Mouse (Mus musculus) CH12.LX (cell line): ENCODE data around the gene Surf1. TPM values are rescaled to one million over a fixed set of nuclear protein-coding genes. Genes with fewer than 3 reads are reported as not detected.

Source experiments
- DNase-seq: peaks from one replicate; pipeline ENCODE4 v3.0.0-alpha.2; 2013; ENCODE audit errors: extremely low read depth
- H3K27ac ChIP-seq: 2 replicates; pipeline ENCODE4 v1.5.1; 2012; ENCODE audit warnings: low read depth, mild to moderate bottlenecking, control low read depth, moderate library complexity; ENCODE audit not compliant: insufficient read depth
- H3K27me3 ChIP-seq: replicated peaks from 2 replicates; pipeline ENCODE3; 2012; ENCODE audit warnings: inconsistent platforms
- H3K36me3 ChIP-seq, 2 experiments: replicated peaks in 1 of 2; 2 replicates each; pipeline versions ENCODE3 to v1.6.1; 2012; ENCODE audit warnings: inconsistent platforms in 1 of 2, low read length in 1 of 2, mild to moderate bottlenecking in 1 of 2, mixed read lengths in 1 of 2, moderate library complexity in 1 of 2; ENCODE audit not compliant: control insufficient read depth in 1 of 2, insufficient read depth in 1 of 2
- H3K4me1 ChIP-seq, 2 experiments: 2 replicates each; pipeline ENCODE4 v1.6.1; 2012; ENCODE audit warnings: inconsistent platforms in 1 of 2, moderate library complexity in 1 of 2; ENCODE audit not compliant: insufficient read depth in 2 of 2, control insufficient read depth in 1 of 2
- H3K4me2 ChIP-seq: 2 replicates; pipeline ENCODE4 v1.6.1; 2012; ENCODE audit warnings: low read depth, mild to moderate bottlenecking, control low read depth; ENCODE audit not compliant: poor library complexity, insufficient read depth, severe bottlenecking
- H3K4me3 ChIP-seq, 3 experiments: fragments of 150-350 bp in 1 of 3; sonication (generic) in 1 of 3; replicated peaks in 1 of 3; 2 replicates each; pipeline versions ENCODE3 to v1.5.1; 2011 to 2012; ENCODE audit warnings: low read depth in 2 of 3, low read length in 2 of 3, mild to moderate bottlenecking in 2 of 3, moderate library complexity in 2 of 3, control low read depth in 1 of 3, improper control_type of control experiment in 1 of 3, inconsistent platforms in 1 of 3, mixed read lengths in 1 of 3; ENCODE audit not compliant: poor library complexity in 1 of 3
- H3K79me2 ChIP-seq: replicated peaks from 2 replicates; pipeline ENCODE4 v1.6.1; 2012; ENCODE audit warnings: mild to moderate bottlenecking, moderate library complexity; ENCODE audit not compliant: control insufficient read depth, poor library complexity, insufficient read depth, severe bottlenecking; ENCODE audit errors: extremely low read depth
- H3K9ac ChIP-seq: 2 replicates; pipeline ENCODE4 v1.6.1; 2012; ENCODE audit warnings: low read depth, mild to moderate bottlenecking, control low read depth, moderate library complexity; ENCODE audit not compliant: insufficient read depth
- H3K9me3 ChIP-seq: replicated peaks from 2 replicates; pipeline ENCODE3; 2012; ENCODE audit warnings: low read length, inconsistent platforms, mixed read lengths
- BHLHE40 ChIP-seq: IDR thresholded peaks from 2 replicates; pipeline ENCODE4 v1.6.1; 2011; ENCODE audit warnings: mild to moderate bottlenecking, low read depth, low read length, improper control_type of control experiment
- CHD1 ChIP-seq: IDR thresholded peaks from 2 replicates; pipeline ENCODE4 v1.6.1; 2012; ENCODE audit warnings: low read depth, low read length, improper control_type of control experiment, inconsistent platforms
- CHD2 ChIP-seq: IDR thresholded peaks from 2 replicates; pipeline ENCODE4 v1.6.1; 2011; ENCODE audit warnings: low read length, improper control_type of control experiment
- CTCF ChIP-seq, 2 experiments: IDR thresholded peaks in 1 of 2; conservative IDR thresholded peaks in 1 of 2; 2 replicates each; pipeline ENCODE4 v1.5.1; 2011 to 2012; ENCODE audit warnings: low read depth in 2 of 2, low read length in 2 of 2, improper control_type of control experiment in 1 of 2, inconsistent platforms in 1 of 2, mild to moderate bottlenecking in 1 of 2, moderate library complexity in 1 of 2
- E2F4 ChIP-seq: IDR thresholded peaks from 2 replicates; pipeline ENCODE4 v1.6.1; 2011; ENCODE audit warnings: low read depth, low read length, improper control_type of control experiment; ENCODE audit not compliant: insufficient replicate concordance
- ELF1 ChIP-seq: IDR thresholded peaks from 2 replicates; pipeline ENCODE4 v1.6.1; 2014; ENCODE audit warnings: low read depth, mild to moderate bottlenecking, inconsistent platforms, low read length, improper control_type of control experiment
- EP300 ChIP-seq: IDR thresholded peaks from 2 replicates; pipeline ENCODE4 v1.6.1; 2011; ENCODE audit warnings: low read length, improper control_type of control experiment
- ETS1 ChIP-seq: conservative IDR thresholded peaks from 2 replicates; pipeline ENCODE4 v1.6.1; 2012; ENCODE audit warnings: low read depth, mild to moderate bottlenecking, inconsistent platforms, low read length, improper control_type of control experiment, moderate library complexity
- GABPA ChIP-seq: IDR thresholded peaks from 2 replicates; pipeline ENCODE4 v1.6.1; 2012; ENCODE audit warnings: low read depth, low read length, improper control_type of control experiment, inconsistent platforms; ENCODE audit not compliant: insufficient replicate concordance
- HCFC1 ChIP-seq: IDR thresholded peaks from 2 replicates; pipeline ENCODE4 v1.6.1; 2012; ENCODE audit warnings: low read depth, mild to moderate bottlenecking, inconsistent platforms, low read length, improper control_type of control experiment
- IRF4 ChIP-seq: IDR thresholded peaks from 2 replicates; pipeline ENCODE4 v1.6.1; 2014; ENCODE audit warnings: low read depth, mild to moderate bottlenecking, inconsistent platforms, low read length, improper control_type of control experiment
- JUN ChIP-seq: IDR thresholded peaks from 2 replicates; pipeline ENCODE4 v1.6.1; 2011; ENCODE audit warnings: low read depth, mild to moderate bottlenecking, low read length, improper control_type of control experiment, moderate library complexity; ENCODE audit not compliant: insufficient read depth
- JUND ChIP-seq: conservative IDR thresholded peaks from 2 replicates; pipeline ENCODE4 v1.6.1; 2011; ENCODE audit warnings: low read depth, low read length, improper control_type of control experiment
- KAT2A ChIP-seq: IDR thresholded peaks from 2 replicates; pipeline ENCODE4 v1.6.1; 2012; ENCODE audit warnings: low read length, improper control_type of control experiment, inconsistent platforms; ENCODE audit not compliant: insufficient replicate concordance
- MAFK ChIP-seq: IDR thresholded peaks from 2 replicates; pipeline ENCODE4 v1.6.1; 2011; ENCODE audit warnings: low read length, improper control_type of control experiment; ENCODE audit not compliant: insufficient replicate concordance
- MAX ChIP-seq: IDR thresholded peaks from 2 replicates; pipeline ENCODE4 v1.6.1; 2011; ENCODE audit warnings: low read length, improper control_type of control experiment
- MAZ ChIP-seq: IDR thresholded peaks from 2 replicates; pipeline ENCODE4 v1.6.1; 2012; ENCODE audit warnings: low read depth, mild to moderate bottlenecking, inconsistent platforms, low read length, improper control_type of control experiment, moderate library complexity
- MEF2A ChIP-seq: IDR thresholded peaks from 2 replicates; pipeline ENCODE4 v1.6.1; 2014; ENCODE audit warnings: low read depth, mild to moderate bottlenecking, inconsistent platforms, low read length, improper control_type of control experiment, borderline replicate concordance
- MXI1 ChIP-seq: IDR thresholded peaks from 2 replicates; pipeline ENCODE4 v1.6.1; 2011; ENCODE audit warnings: mild to moderate bottlenecking, low read depth, low read length, improper control_type of control experiment
- MYC ChIP-seq: IDR thresholded peaks from 2 replicates; pipeline ENCODE4 v1.6.1; 2011; ENCODE audit warnings: low read depth, mild to moderate bottlenecking, improper control_type of control experiment, low read length
- NELFE ChIP-seq: IDR thresholded peaks from 2 replicates; pipeline ENCODE4 v1.6.1; 2011; ENCODE audit warnings: low read depth, low read length, improper control_type of control experiment
- NRF1 ChIP-seq: IDR thresholded peaks from 2 replicates; pipeline ENCODE4 v1.6.1; 2014; ENCODE audit warnings: low read depth, mild to moderate bottlenecking, inconsistent platforms, low read length, improper control_type of control experiment, moderate library complexity
- PAX5 ChIP-seq: IDR thresholded peaks from 2 replicates; pipeline ENCODE4 v1.6.1; 2012; ENCODE audit warnings: low read length, inconsistent platforms, mixed read lengths
- POLR2A ChIP-seq: IDR thresholded peaks from 2 replicates; pipeline ENCODE4 v1.6.1; 2011; ENCODE audit warnings: low read depth, mild to moderate bottlenecking, improper control_type of control experiment, low read length
- POLR2AphosphoS2 ChIP-seq: IDR thresholded peaks from 2 replicates; pipeline ENCODE4 v1.6.1; 2011; ENCODE audit warnings: low read depth, low read length, improper control_type of control experiment
- RAD21 ChIP-seq: IDR thresholded peaks from 2 replicates; pipeline ENCODE4 v1.6.1; 2011; ENCODE audit warnings: low read depth, mild to moderate bottlenecking, low read length, improper control_type of control experiment, moderate library complexity
- RCOR1 ChIP-seq: conservative IDR thresholded peaks from 2 replicates; pipeline ENCODE4 v1.6.1; 2012; ENCODE audit warnings: low read depth, mild to moderate bottlenecking, inconsistent platforms, low read length, improper control_type of control experiment
- SIN3A ChIP-seq: IDR thresholded peaks from 2 replicates; pipeline ENCODE4 v1.6.1; 2012; ENCODE audit warnings: low read length, improper control_type of control experiment, inconsistent platforms
- SMC3 ChIP-seq: IDR thresholded peaks from 2 replicates; pipeline ENCODE4 v1.6.1; 2011; ENCODE audit warnings: low read depth, low read length, improper control_type of control experiment
- TBP ChIP-seq: conservative IDR thresholded peaks from 2 replicates; pipeline ENCODE4 v1.6.1; 2011; ENCODE audit warnings: low read depth, low read length, improper control_type of control experiment
- TCF12 ChIP-seq: IDR thresholded peaks from 2 replicates; pipeline ENCODE4 v1.6.1; 2014; ENCODE audit warnings: low read depth, mild to moderate bottlenecking, inconsistent platforms, low read length, improper control_type of control experiment
- UBTF ChIP-seq: IDR thresholded peaks from 2 replicates; pipeline ENCODE4 v1.6.1; 2012; ENCODE audit warnings: low read depth, mild to moderate bottlenecking, inconsistent platforms, low read length, improper control_type of control experiment, moderate library complexity
- USF1 ChIP-seq: IDR thresholded peaks from 2 replicates; pipeline ENCODE4 v1.6.1; 2014; ENCODE audit warnings: low read depth, mild to moderate bottlenecking, inconsistent platforms, low read length, improper control_type of control experiment
- USF2 ChIP-seq: conservative IDR thresholded peaks from 2 replicates; pipeline ENCODE4 v1.6.1; 2011; ENCODE audit warnings: low read depth, low read length, improper control_type of control experiment
- ZC3H11A ChIP-seq: IDR thresholded peaks from 2 replicates; pipeline ENCODE4 v1.6.1; 2012; ENCODE audit warnings: low read depth, mild to moderate bottlenecking, inconsistent platforms, low read length, improper control_type of control experiment
- ZKSCAN1 ChIP-seq: IDR thresholded peaks from 2 replicates; pipeline ENCODE4 v1.6.1; 2012; ENCODE audit warnings: low read depth, inconsistent platforms, low read length, improper control_type of control experiment, borderline replicate concordance
- ZMIZ1 ChIP-seq: IDR thresholded peaks from 2 replicates; pipeline ENCODE4 v1.6.1; 2012; ENCODE audit warnings: low read depth, mild to moderate bottlenecking, inconsistent platforms, low read length, improper control_type of control experiment
- ZNF384 ChIP-seq: IDR thresholded peaks from 2 replicates; pipeline ENCODE4 v1.6.1; 2012; ENCODE audit warnings: low read depth, low read length, improper control_type of control experiment, inconsistent platforms
- dilution Hi-C: fragments of 300-500 bp; cut with MboI; formaldehyde crosslinking; loops from 2 replicates; pipeline ENCODE4 v1.14.3; 2020; ENCODE audit warnings: low sequenced_read_pairs; ENCODE audit not compliant: extremely low pct_unique_long_range_greater_than_20kb, extremely low pct_ligation_motif_present
- in situ Hi-C: fragments of 300-500 bp; cut with MboI; formaldehyde crosslinking; loops from 3 replicates; pipeline ENCODE4 v1.14.3; 2019; ENCODE audit warnings: low sequenced_read_pairs, low pct_ligation_motif_present, low pct_unique_long_range_greater_than_20kb, mixed read lengths
- polyA plus RNA-seq: library from polyadenylated mRNA; unstranded; fragments of >175 nt; gene quantifications from 2 replicates; pipeline ENCODE4 v1.2.1, GENCODE M21; 2012; ENCODE audit warnings: low read depth; ENCODE audit not compliant: insufficient read length
- total RNA-seq, 2 experiments: library from RNA; depleted of rRNA; stranded (reverse); fragments of 300-350 nt in 1 of 2; fragments of >200 nt in 1 of 2; gene quantifications; 2 replicates each; pipeline ENCODE4 v1.2.3; 2012 to 2014

Gene Surf1
- total and polyA plus RNA-seq, 3 experiments = 43.4 to 83.9 (median 58.7) TPM

DNA sequence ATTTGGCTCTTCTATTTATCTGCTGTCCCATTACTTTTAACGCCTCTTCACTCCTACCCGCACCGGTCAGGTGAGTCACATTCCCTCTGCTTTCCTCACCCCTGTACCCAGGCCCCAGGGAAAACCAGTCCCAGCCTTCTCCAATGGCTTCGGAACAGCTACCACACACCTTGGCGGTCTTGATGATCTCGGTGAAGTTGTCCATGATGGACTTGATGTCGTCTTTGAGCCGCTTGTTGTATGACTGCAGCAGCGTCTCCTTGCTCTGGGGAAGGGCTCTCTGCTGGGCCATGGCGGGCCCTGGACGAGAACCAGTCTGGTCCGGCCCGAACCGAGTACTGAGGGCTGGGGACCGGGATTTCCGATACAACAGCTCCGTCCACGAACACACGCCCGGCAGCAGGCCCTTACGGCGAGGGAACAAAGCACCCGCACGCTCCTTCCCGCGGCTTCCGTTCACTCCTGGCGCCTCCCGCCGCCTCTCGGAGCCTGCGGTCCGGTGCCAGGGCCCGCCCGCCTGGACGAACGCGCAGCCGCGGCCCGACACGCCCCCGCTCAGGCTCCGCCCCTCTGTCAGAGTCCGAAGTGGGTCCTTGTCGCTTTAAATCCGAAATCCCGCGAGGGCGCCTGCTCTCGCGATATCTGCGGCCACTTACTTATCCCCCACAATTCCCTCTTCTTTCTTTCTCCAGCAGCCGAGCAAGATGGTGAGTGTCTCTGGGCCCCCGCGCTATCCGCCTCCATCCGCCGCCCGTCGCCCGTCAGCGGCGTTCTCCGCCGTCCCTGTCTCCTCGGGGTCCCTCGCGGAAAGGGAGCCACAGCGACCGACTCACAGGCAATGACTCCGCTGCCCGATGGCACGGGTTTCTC, 6.0 kb downstream of the Surf1 start, which contains the start of the genes Med22 and Rpl7a:
Gene Med22, minus strand, starts transcription at position 554 of the 870 bp plus-strand sequence.
Gene Rpl7a, plus strand, starts transcription at position 641 of the 870 bp plus-strand sequence.
- Histone ChIP-seq H3K4me2 (peak within 1 kb of the TSS; percentile 90), H3K79me2 (peaks cover 70% of the 10 kb centered on the region), H3K27me3 (no peaks in the 10 kb centered on the region), H3K36me3 (peaks cover 59 to 72% of the 10 kb centered on the region in 2 experiments), H3K27ac (peak within 1 kb of the TSS; percentile 83), H3K9me3 (no peaks in the 10 kb centered on the region), H3K4me1 (peaks cover 21 to 52% of the 10 kb centered on the region in 2 experiments), H3K9ac (peak within 1 kb of the TSS; percentile 98), H3K4me3 (peak within 1 kb of the TSS; percentile 69 to 98 (median 97))
- in situ Hi-C loops = no loop called here
- peak; percentile 13; the same call in 1 of the 2 replicates for TF ChIP-seq UBTF
- no peak for TF ChIP-seq EP300
- peak; percentile 84 for TF ChIP-seq SIN3A
- TF ChIP-seq MXI1 = peak; percentile 73
- TF ChIP-seq POLR2A = peak; percentile 99
- no peak for TF ChIP-seq PAX5
- TF ChIP-seq POLR2AphosphoS2 = peak; percentile 82
- peak; percentile 93 for TF ChIP-seq KAT2A
- no peak for TF ChIP-seq USF2
- TF ChIP-seq ETS1 = no peak
- peak; percentile 97 for TF ChIP-seq TCF12
- no peak for TF ChIP-seq GABPA
- no peak for TF ChIP-seq RAD21
- peak; percentile 99 for TF ChIP-seq CHD2
- TF ChIP-seq IRF4 = 0 out of 2 replicates have a peak, but pooled peaks have one; percentile 7
- peak; percentile 82 for TF ChIP-seq MYC
- no peak for TF ChIP-seq JUN
- TF ChIP-seq MEF2A = no peak
- TF ChIP-seq BHLHE40 = peak; percentile 43; the same call in 1 of the 2 replicates
- no peak for TF ChIP-seq CHD1
- TF ChIP-seq ZC3H11A = no peak
- TF ChIP-seq CTCF (conservative IDR thresholded peaks at IDR 0.05 in 1 of 2, IDR thresholded peaks at IDR 0.05 in 1 of 2; ENCODE audit: low read depth in 2 of 2, low read length in 2 of 2) = no peak
- peak; percentile 84 for TF ChIP-seq NRF1
- peak; percentile 97 for TF ChIP-seq NELFE
- peak; percentile 95 for TF ChIP-seq TBP
- TF ChIP-seq MAX = peak; percentile 3; the same call in 1 of the 2 replicates
- TF ChIP-seq ZKSCAN1 = no peak
- TF ChIP-seq ZNF384 = no peak
- no peak for TF ChIP-seq SMC3
- no peak for TF ChIP-seq E2F4
- no peak for TF ChIP-seq MAFK
- peak; percentile 80 for TF ChIP-seq HCFC1
- no peak for TF ChIP-seq USF1
- no peak for TF ChIP-seq MAZ
- TF ChIP-seq JUND = no peak
- no peak; the same call in 1 of the 2 replicates for TF ChIP-seq ELF1
- TF ChIP-seq RCOR1 = peak; percentile 3; the same call in 1 of the 2 replicates
- peak; percentile 94 for TF ChIP-seq ZMIZ1
- dilution Hi-C loops = no loop called here
- DNase-seq = peak; percentile 98
